Mouse (Mus musculus) adrenal gland, postnatal 0 days (tissue): ENCODE results near the gene Kif7. TPM values are rescaled to one million over a fixed set of nuclear protein-coding genes. Genes with fewer than 3 reads are reported as not detected.

Source experiments
- polyA plus RNA-seq: library from polyadenylated mRNA; unstranded; fragments of >200 nt; fragmentation: Nextera tagmentation; extraction: Ambion mirVana; gene quantifications from 2 replicates; pipeline ENCODE4 v1.2.1, GENCODE M21; 2015

Kif7 gene
- 2.4 and 2.8 TPM in 2 replicates for polyA plus RNA-seq

GRCm38 (mm10) chr7:79715187-79715981 is at the start of gene Kif7:
TSS of gene Kif7 (minus strand) at chr7:79715720.

GRCm38 (mm10) chr7:79742659-79743536 is 27.4 kb upstream of the Kif7 start, which contains the start of the genes Pex11a and Wdr93:
TSS of gene Pex11a (minus strand) at chr7:79743131.
TSS of gene Wdr93 (plus strand) at chr7:79743163.

GRCm38 (mm10) chr7:79732622-79733021 is 17.1 kb upstream of the Kif7 start, which contains the start of gene Plin1:
TSS of gene Plin1 (minus strand) at chr7:79732903.

GRCm38 (mm10) chr7:79659578-79660290 is 55.8 kb downstream of the Kif7 start, which contains the start of gene Ticrr:
TSS of gene Ticrr (plus strand) at chr7:79660196.

Other genes with a start within 250 kb of the Kif7 start
- 13.8 and 25.1 TPM in 2 replicates for gene Polg, start 249.4 kb downstream of the Kif7 start, polyA plus RNA-seq
- gene Rhcg, start 98.1 kb downstream of the Kif7 start, polyA plus RNA-seq = 6.8 and 13.8 TPM in 2 replicates
- 1.5 and 2.2 TPM in 2 replicates for gene Ticrr, start 55.5 kb downstream of the Kif7 start, polyA plus RNA-seq
- 8.2 and 31.4 TPM in 2 replicates for gene Plin1, start 17.2 kb upstream of the Kif7 start, polyA plus RNA-seq
- 14.5 and 27.7 TPM in 2 replicates for gene Pex11a, start 27.4 kb upstream of the Kif7 start, polyA plus RNA-seq
- 3.3 and 3.6 TPM in 2 replicates for gene Wdr93, start 27.4 kb upstream of the Kif7 start, polyA plus RNA-seq
- gene Mesp1, start 78.1 kb upstream of the Kif7 start, polyA plus RNA-seq = 0.10 and 0.13 TPM in 2 replicates
- 0.49 and 0.81 TPM in 2 replicates for gene Mesp2, start 95.0 kb upstream of the Kif7 start, polyA plus RNA-seq
- gene Anpep, start 145.3 kb upstream of the Kif7 start, polyA plus RNA-seq = 22.1 and 41.2 TPM in 2 replicates
- gene Ap3s2, start 204.9 kb upstream of the Kif7 start, polyA plus RNA-seq = 27.9 and 28.4 TPM in 2 replicates
- gene Arpin, start 219.6 kb upstream of the Kif7 start, polyA plus RNA-seq = 23.6 and 23.7 TPM in 2 replicates